Mouse (Mus musculus) ES-Bruce4 (cell line): ENCODE data around the gene Ifi209.
"Not testable (repeated sequence)": the region's sequence is repeated elsewhere in the genome, so short reads cannot be mapped to it uniquely, and the experiment has no call there.

Experiments
- CTCF ChIP-seq: IDR thresholded peaks from one replicate; pipeline ENCODE4 v1.8.1; 2011; ENCODE audit warnings: low read depth, low read length
- EP300 ChIP-seq: IDR thresholded peaks from 2 replicates; pipeline ENCODE4 v1.6.1; 2011; ENCODE audit warnings: low read depth, low read length; ENCODE audit not compliant: insufficient read depth
- POLR2A ChIP-seq: IDR thresholded peaks from one replicate; pipeline ENCODE4 v1.8.1; 2011; ENCODE audit warnings: low read length; ENCODE audit not compliant: insufficient read depth

DNA sequence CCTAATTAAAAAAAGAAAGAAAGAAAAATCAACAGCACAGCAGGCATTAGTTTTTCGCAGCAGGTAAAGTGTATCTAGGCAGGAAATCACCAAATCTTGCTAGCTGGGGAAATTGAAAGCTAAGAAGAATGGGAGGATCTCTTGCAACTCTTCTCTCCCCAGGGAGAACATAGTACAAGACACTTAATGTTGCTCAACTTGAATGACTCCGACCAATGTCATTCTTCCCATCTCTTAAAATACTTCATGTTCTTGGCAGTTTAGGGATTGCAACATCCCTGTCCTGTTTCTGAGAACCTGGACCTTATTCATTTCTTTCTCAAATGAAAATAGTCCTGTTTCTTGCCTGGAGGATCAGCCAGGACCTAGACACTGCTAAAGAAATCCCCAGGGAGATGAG is 8.5 kb upstream of the Ifi209 start:
- not testable (repeated sequence) for TF ChIP-seq CTCF, EP300, POLR2A
